Mouse (Mus musculus): ENCODE data around the gene Vmn1r44.

- TF ChIP-seq CTCF (IDR thresholded peaks at IDR 0.05; ENCODE audit: control insufficient read depth, insufficient read depth, insufficient read length) (no peak), MAX (IDR thresholded peaks at IDR 0.05) (no peak), FOSL1 (IDR thresholded peaks at IDR 0.05; ENCODE audit: insufficient read depth, low read length, poor library complexity, severe bottlenecking) (no peak)
Measured at GRCm38 (mm10) chr6:89883812-89884211, 352 bp downstream of the Vmn1r44 start.
